Mouse (Mus musculus): ENCODE data around the gene Ddhd1.
A peak's percentile ranks its signal among the peaks of the same experiment; 100 is the strongest.

GRCm38 (mm10) chr14:45548118-45548517, 109.8 kb downstream of the Ddhd1 start:
- peak; percentile 43 for TF ChIP-seq CTCF (IDR thresholded peaks at IDR 0.05)
- no peak for TF ChIP-seq POLR2A (IDR thresholded peaks at IDR 0.05; ENCODE audit: insufficient read depth, low read depth, low read length)
- no peak for TF ChIP-seq EP300 (IDR thresholded peaks at IDR 0.05; ENCODE audit: insufficient read depth, low read depth, low read length)
